ENCODE assay signal across 8 mouse cellular contexts in genomic region chr10:41489294-41489693, GRCm38 (mm10). TPM values are rescaled to one million over a fixed set of nuclear protein-coding genes. Genes with fewer than 3 reads are reported as not detected.
DNase-seq lines count a peak whose midpoint lies in the region; TF ChIP-seq lines count a peak whose summit lies in the region.

No protein-coding gene starts in this region.

- TF ChIP-seq POLR2A in bone marrow macrophage, adult 2 months (IDR thresholded peaks at IDR 0.05; ENCODE audit: borderline replicate concordance, low read depth, low read length), result no peak
- no peak for TF ChIP-seq POLR2A in embryonic fibroblast, embryonic 13.5 days (IDR thresholded peaks at IDR 0.05; ENCODE audit: low read depth, low read length)

- peaks cover 11% of the 10 kb centered on the region for H3K4me1 ChIP-seq in bone marrow macrophage, adult 2 months (ENCODE audit: control insufficient read depth, insufficient read depth, low read length)
- peaks cover 4% of the 10 kb centered on the region; the same call in 1 of the 2 replicates for H3K4me1 ChIP-seq in embryonic fibroblast, embryonic 13.5 days (ENCODE audit: control insufficient read depth, insufficient read depth, low read length)
- peaks cover 48% of the 10 kb centered on the region for H3K4me1 ChIP-seq in midbrain, embryonic 10.5 days

- H3K36me3 ChIP-seq in midbrain, embryonic 10.5 days, result peaks cover 44% of the 10 kb centered on the region

- H3K27me3 ChIP-seq in midbrain, embryonic 10.5 days (ENCODE audit: low read depth, poor library complexity, severe bottlenecking), result 0 out of 2 replicates have a peak, but pooled peaks cover 8% of the 10 kb centered on the region

- DNase-seq in kidney, adult 11 months, result peak; percentile 62
- DNase-seq in midbrain, embryonic 10.5 days (ENCODE audit: low spot score), result peak; percentile 21
- no peak for DNase-seq in thymus, postnatal 10 days (ENCODE audit: low spot score in 2 of 2)
- no peak for DNase-seq in frontal cortex, postnatal 25 days (ENCODE audit: low spot score in 2 of 2)
- no peak for DNase-seq in thymus, postnatal 4 days
- DNase-seq in embryo, embryonic 11 days, result no peak

- no peaks in the 10 kb centered on the region for H3K9me3 ChIP-seq in midbrain, embryonic 10.5 days (replicated peaks)

- WGBS in midbrain, embryonic 10.5 days, result 34% methylated on average over 8 of the region's 8 CpGs

- TF ChIP-seq CTCF in bone marrow macrophage, adult 2 months (IDR thresholded peaks at IDR 0.05; ENCODE audit: low read depth, low read length), result no peak; the same call in 1 of the 2 replicates
- no peak for TF ChIP-seq CTCF in embryonic fibroblast, embryonic 13.5 days (IDR thresholded peaks at IDR 0.05; ENCODE audit: borderline replicate concordance, insufficient read depth, low read length)

- H3K4me3 ChIP-seq in bone marrow macrophage, adult 2 months (ENCODE audit: insufficient read depth, low read length), result peak overlapping the region; percentile 74
- peak overlapping the region; percentile 66 for H3K4me3 ChIP-seq in embryonic fibroblast, embryonic 13.5 days (ENCODE audit: insufficient read depth, low read length)
- H3K4me3 ChIP-seq in midbrain, embryonic 10.5 days, result peak overlapping the region; percentile 74

- H3K27ac ChIP-seq in bone marrow macrophage, adult 2 months (ENCODE audit: insufficient read depth, low read depth, low read length), result no peak overlapping the region
- H3K27ac ChIP-seq in embryonic fibroblast, embryonic 13.5 days (ENCODE audit: insufficient read depth, low read length), result no peak overlapping the region
- peak overlapping the region; percentile 92 for H3K27ac ChIP-seq in midbrain, embryonic 10.5 days (replicated peaks)

RNA-seq across cellular contexts. Expression of gene Smpd2, which starts 0.9 kb away (rescaled TPM):
- polyA plus RNA-seq in bone marrow macrophage, adult 2 months (2012; ENCODE audit: insufficient read depth, insufficient read length, missing spikeins), result 15.2 and 15.8 TPM in 2 replicates
- 13.7 and 16.7 TPM in 2 replicates for polyA plus RNA-seq in embryonic fibroblast, embryonic 13.5 days (2011; ENCODE audit: insufficient read length, low read depth, missing spikeins)
- polyA plus RNA-seq in midbrain, embryonic 10.5 days (2016; fragmentation: Nextera tagmentation; extraction: Ambion mirVana), result 68.7 and 72.2 TPM in 2 replicates

RNA-seq across cellular contexts. Expression of gene Ppil6, which starts 0.9 kb away (rescaled TPM):
- not detected in 2 replicates for polyA plus RNA-seq in bone marrow macrophage, adult 2 months (2012; ENCODE audit: insufficient read depth, insufficient read length, missing spikeins)
- polyA plus RNA-seq in embryonic fibroblast, embryonic 13.5 days (2011; ENCODE audit: insufficient read length, low read depth, missing spikeins), result not detected in 2 replicates
- polyA plus RNA-seq in midbrain, embryonic 10.5 days (2016; fragmentation: Nextera tagmentation; extraction: Ambion mirVana), result 0.76 and 1.7 TPM in 2 replicates

RNA-seq across cellular contexts. Expression of gene Mical1, which starts 13.2 kb away (rescaled TPM):
- 44.8 and 55.9 TPM in 2 replicates for polyA plus RNA-seq in bone marrow macrophage, adult 2 months (2012; ENCODE audit: insufficient read depth, insufficient read length, missing spikeins)
- polyA plus RNA-seq in embryonic fibroblast, embryonic 13.5 days (2011; ENCODE audit: insufficient read length, low read depth, missing spikeins), result 50.0 and 61.4 TPM in 2 replicates
- polyA plus RNA-seq in midbrain, embryonic 10.5 days (2016; fragmentation: Nextera tagmentation; extraction: Ambion mirVana), result 49.1 and 53.7 TPM in 2 replicates

RNA-seq across cellular contexts. Expression of gene Cd164, which starts 29.9 kb away (rescaled TPM):
- polyA plus RNA-seq in bone marrow macrophage, adult 2 months (2012; ENCODE audit: insufficient read depth, insufficient read length, missing spikeins), result 54.0 and 57.3 TPM in 2 replicates
- 284 and 337 TPM in 2 replicates for polyA plus RNA-seq in embryonic fibroblast, embryonic 13.5 days (2011; ENCODE audit: insufficient read length, low read depth, missing spikeins)
- polyA plus RNA-seq in midbrain, embryonic 10.5 days (2016; fragmentation: Nextera tagmentation; extraction: Ambion mirVana), result 98.5 and 108 TPM in 2 replicates

RNA-seq across cellular contexts. Expression of gene Zbtb24, which starts 39.1 kb away (rescaled TPM):
- polyA plus RNA-seq in bone marrow macrophage, adult 2 months (2012; ENCODE audit: insufficient read depth, insufficient read length, missing spikeins), result 11.8 and 13.4 TPM in 2 replicates
- 11.1 TPM in 2 replicates for polyA plus RNA-seq in embryonic fibroblast, embryonic 13.5 days (2011; ENCODE audit: insufficient read length, low read depth, missing spikeins)
- 17.6 and 18.9 TPM in 2 replicates for polyA plus RNA-seq in midbrain, embryonic 10.5 days (2016; fragmentation: Nextera tagmentation; extraction: Ambion mirVana)

Comparison
In these comparisons a context has a peak if more than half of its experiments do, and no peak if none do; other contexts are left out.
1. DNase-seq: peak in kidney, adult 11 months (single experiment) and midbrain, embryonic 10.5 days (single experiment); none in thymus, postnatal 10 days (0 of 2), frontal cortex, postnatal 25 days (0 of 2), thymus, postnatal 4 days (single experiment) and embryo, embryonic 11 days (single experiment).
2. Peak in every context shown above with its lines, with median percentiles within 50 percentile points of each other: H3K4me3 ChIP-seq.